Mouse (Mus musculus) kidney, postnatal 14 days (tissue): ENCODE data around the gene Brd4.

Experiments
- DNase-seq: peaks from one replicate; pipeline ENCODE4 v3.0.0; 2022; ENCODE audit warnings: mixed read lengths

Brd4 gene

GRCm38 (mm10) chr17:32280575-32280974, 3.9 kb downstream of the Brd4 start:
- no peak for DNase-seq

GRCm38 (mm10) chr17:32277201-32277600, 7.3 kb downstream of the Brd4 start:
- DNase-seq, result no peak

- no peak for DNase-seq
These were observed 9.0 kb downstream of the Brd4 start for GRCm38 (mm10) chr17:32275568-32275967.

GRCm38 (mm10) chr17:32269151-32269550, 15.4 kb downstream of the Brd4 start:
- DNase-seq, result no peak

- DNase-seq, result no peak
These were observed 16.0 kb downstream of the Brd4 start for GRCm38 (mm10) chr17:32268540-32268960.

GRCm38 (mm10) chr17:32268096-32268495, 16.4 kb downstream of the Brd4 start:
- DNase-seq, result no peak

GRCm38 (mm10) chr17:32267617-32268016, 16.9 kb downstream of the Brd4 start:
- DNase-seq, result no peak

- no peak for DNase-seq
These were observed 20.9 kb downstream of the Brd4 start for GRCm38 (mm10) chr17:32263672-32264071.

GRCm38 (mm10) chr17:32262831-32263559, 21.5 kb downstream of the Brd4 start:
- no peak for DNase-seq

GRCm38 (mm10) chr17:32258869-32259268, 25.7 kb downstream of the Brd4 start:
- DNase-seq, result no peak

- no peak for DNase-seq
These were observed 26.6 kb downstream of the Brd4 start for GRCm38 (mm10) chr17:32257944-32258343.

- no peak for DNase-seq
These were observed 27.1 kb downstream of the Brd4 start for GRCm38 (mm10) chr17:32257452-32257851.

- DNase-seq, result no peak
These were observed 27.6 kb downstream of the Brd4 start for GRCm38 (mm10) chr17:32256896-32257295.

- no peak for DNase-seq
These were observed 31.3 kb downstream of the Brd4 start for GRCm38 (mm10) chr17:32253261-32253660.

- DNase-seq, result no peak
These were observed 32.6 kb downstream of the Brd4 start for GRCm38 (mm10) chr17:32251827-32252470.

- DNase-seq, result no peak
These were observed 34.5 kb downstream of the Brd4 start for GRCm38 (mm10) chr17:32250066-32250465.

GRCm38 (mm10) chr17:32248192-32248591, 36.3 kb downstream of the Brd4 start:
- no peak for DNase-seq

- no peak for DNase-seq
These were observed 36.9 kb downstream of the Brd4 start for GRCm38 (mm10) chr17:32247616-32248015.

GRCm38 (mm10) chr17:32246117-32246516, 38.4 kb downstream of the Brd4 start:
- no peak for DNase-seq

- no peak for DNase-seq
These were observed 43.5 kb downstream of the Brd4 start for GRCm38 (mm10) chr17:32240881-32241531.

GRCm38 (mm10) chr17:32238589-32238988, 45.9 kb downstream of the Brd4 start:
- DNase-seq, result no peak

- DNase-seq, result peak; percentile 45
These were observed 48.9 kb downstream of the Brd4 start for GRCm38 (mm10) chr17:32235534-32236191.

GRCm38 (mm10) chr17:32233174-32233573, 51.3 kb downstream of the Brd4 start:
- DNase-seq, result no peak
